Mouse (Mus musculus) neural tube, embryonic 12.5 days (tissue): ENCODE results near the gene Serpinb6b. TPM values are rescaled to one million over a fixed set of nuclear protein-coding genes. Genes with fewer than 3 reads are reported as not detected.

Source experiments
- ATAC-seq: fragments of 200-750 bp; cut with Nextera tagmentation; 2 replicates; pipeline ENCODE4 v1.8.0; 2017; ENCODE audit warnings: low read depth, mild to moderate bottlenecking, moderate TSS enrichment, moderate library complexity; ENCODE audit not compliant: low FRiP score
- H3K27ac ChIP-seq: fragments of 300-500 bp; sonication (generic); 2 replicates; pipeline ENCODE4 v1.5.1; 2016
- H3K27me3 ChIP-seq: fragments of 300-500 bp; sonication (generic); replicated peaks from 2 replicates; pipeline ENCODE4 v1.6.1; 2016; ENCODE audit warnings: mild to moderate bottlenecking
- H3K36me3 ChIP-seq: fragments of 300-500 bp; sonication (generic); 2 replicates; pipeline ENCODE4 v1.6.1; 2016; ENCODE audit warnings: mild to moderate bottlenecking
- H3K4me1 ChIP-seq: fragments of 300-500 bp; sonication (generic); 2 replicates; pipeline ENCODE4 v1.6.1; 2016
- H3K4me2 ChIP-seq: fragments of 300-500 bp; sonication (generic); replicated peaks from 2 replicates; pipeline ENCODE4 v1.6.1; 2016; ENCODE audit warnings: mild to moderate bottlenecking
- H3K4me3 ChIP-seq: fragments of 300-500 bp; sonication (generic); 2 replicates; pipeline ENCODE4 v1.5.1; 2016
- H3K9ac ChIP-seq: fragments of 300-500 bp; sonication (generic); 2 replicates; pipeline ENCODE4 v1.6.1; 2016; ENCODE audit warnings: mild to moderate bottlenecking
- H3K9me3 ChIP-seq: fragments of 300-500 bp; sonication (generic); 2 replicates; pipeline ENCODE4 v1.6.1; 2016; ENCODE audit warnings: mild to moderate bottlenecking
- WGBS: fragments of 180-500 bp; shearing (Covaris S2); methylation state at CpG from one replicate; pipeline ENCODE4 v1.1.7; 2016; 5-methylcytosine and 5-hydroxymethylcytosine counted together
- polyA plus RNA-seq: library from polyadenylated mRNA; unstranded; fragments of >200 nt; fragmentation: Nextera tagmentation; extraction: Ambion mirVana; gene quantifications from 2 replicates; pipeline ENCODE4 v1.2.1, GENCODE M21; 2016

Serpinb6b gene
- polyA plus RNA-seq, 1 experiment from 2014 or later, result 0.32 TPM

DNA sequence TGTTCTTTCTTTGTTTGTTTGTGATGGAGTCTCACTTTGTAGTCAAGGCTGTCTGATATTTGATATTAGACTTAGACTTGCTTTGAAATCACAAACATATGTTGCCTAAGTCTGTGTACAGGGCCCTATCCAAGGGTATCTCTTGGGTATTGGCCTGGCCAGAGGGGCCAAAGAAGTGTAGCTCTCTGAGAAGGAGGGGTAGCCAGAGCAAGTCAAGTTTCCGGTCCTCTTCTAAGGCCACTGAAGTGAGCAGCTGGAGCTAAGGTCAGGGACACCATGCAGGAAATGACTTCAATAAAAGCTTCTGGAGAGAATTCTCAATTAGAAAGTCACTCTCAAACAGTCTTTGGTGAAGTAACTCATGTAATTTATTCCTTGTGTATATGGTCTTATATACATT, 57.4 kb downstream of the Serpinb6b start:
- 86% methylated on average over 1 of the region's 1 CpGs for WGBS
- no peak overlapping the region for H3K4me2 ChIP-seq
- H3K36me3 ChIP-seq, result no peaks in the 10 kb centered on the region
- no peak overlapping the region for H3K27ac ChIP-seq
- H3K4me3 ChIP-seq, result no peak overlapping the region
- no peak overlapping the region for H3K9ac ChIP-seq
- ATAC-seq, result no peak
- no peaks in the 10 kb centered on the region for H3K9me3 ChIP-seq
- no peaks in the 10 kb centered on the region for H3K4me1 ChIP-seq
- no peaks in the 10 kb centered on the region for H3K27me3 ChIP-seq

DNA sequence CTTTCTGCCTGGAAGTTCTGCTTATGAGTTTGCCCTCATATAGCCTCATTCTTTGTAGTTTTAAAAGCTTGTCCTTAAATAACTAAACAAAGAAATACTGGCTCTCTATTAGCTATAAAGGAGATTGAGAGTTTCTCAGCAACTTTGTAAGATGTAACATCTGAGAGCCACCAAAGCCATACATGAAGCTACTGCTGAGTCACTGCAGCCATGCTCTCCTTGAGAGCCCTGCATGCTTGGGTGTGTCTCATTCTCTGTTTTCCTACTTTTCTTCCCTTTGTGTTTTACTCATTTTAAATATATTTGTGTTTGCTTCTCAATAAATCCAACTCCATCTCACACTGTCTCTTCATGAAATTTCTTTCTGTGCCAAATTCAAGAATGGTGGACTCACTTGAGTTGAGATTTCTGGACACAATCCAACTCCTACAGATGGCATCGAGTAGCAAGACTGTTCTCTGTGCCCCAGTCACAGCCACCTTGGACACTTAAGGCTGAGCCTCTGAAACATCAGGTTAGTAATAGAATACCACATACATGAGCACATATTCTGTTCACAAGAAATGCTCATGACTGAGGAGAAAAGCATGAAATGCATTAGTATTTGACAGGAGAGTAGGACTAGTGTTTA, 61.5 kb downstream of the Serpinb6b start:
- no peak for ATAC-seq
- Histone ChIP-seq H3K9ac (no peak overlapping the region), H3K4me1 (no peaks in the 10 kb centered on the region), H3K4me2 (no peak overlapping the region), H3K27me3 (no peaks in the 10 kb centered on the region), H3K4me3 (no peak overlapping the region), H3K27ac (no peak overlapping the region), H3K9me3 (no peaks in the 10 kb centered on the region), H3K36me3 (no peaks in the 10 kb centered on the region)
- 75% methylated on average over 1 of the region's 1 CpGs for WGBS

- 73% methylated on average over 2 of the region's 2 CpGs for WGBS
- H3K4me2 ChIP-seq, result no peak within 1 kb of the TSS
Observed at GRCm38 (mm10) chr13:33027244-33027643, 62.2 kb downstream of the Serpinb6b start, which contains the start of gene Serpinb9b. Gene Serpinb9b, plus strand, starts transcription at chr13:33027416.

DNA sequence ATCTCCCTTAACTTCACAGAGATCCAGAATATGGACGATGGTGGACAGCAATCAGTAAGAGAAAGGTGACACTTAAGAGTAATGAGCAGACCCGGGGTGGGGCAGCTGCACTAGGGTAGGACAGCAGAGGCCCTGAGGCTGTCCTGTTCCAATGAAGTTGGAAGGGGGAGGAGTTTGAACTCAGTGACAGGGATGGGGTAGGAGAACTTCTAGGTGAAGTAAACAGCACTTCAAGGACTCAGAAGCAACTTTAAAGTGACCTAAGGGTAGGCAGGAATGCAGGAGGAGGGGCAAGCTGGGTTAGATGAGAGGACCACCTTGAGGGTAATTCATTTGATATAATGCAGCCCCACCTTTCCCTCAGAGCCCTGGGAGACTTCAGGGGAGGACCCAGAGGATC, 63.1 kb downstream of the Serpinb6b start:
- H3K9me3 ChIP-seq, result no peaks in the 10 kb centered on the region
- 60% methylated on average over 2 of the region's 2 CpGs for WGBS
- no peaks in the 10 kb centered on the region for H3K4me1 ChIP-seq
- H3K36me3 ChIP-seq, result no peaks in the 10 kb centered on the region
- no peak overlapping the region for H3K4me3 ChIP-seq
- ATAC-seq, result no peak
- no peak overlapping the region for H3K27ac ChIP-seq
- no peak overlapping the region for H3K9ac ChIP-seq
- no peak overlapping the region for H3K4me2 ChIP-seq
- no peaks in the 10 kb centered on the region for H3K27me3 ChIP-seq

More at GRCm38 (mm10) chr13:33027244-33027643, 62.2 kb downstream of the Serpinb6b start, which contains the start of gene Serpinb9b:
- Histone ChIP-seq H3K36me3 (no peaks in the 10 kb centered on the region), H3K4me3 (no peak within 1 kb of the TSS), H3K27me3 (no peaks in the 10 kb centered on the region), H3K27ac (no peak within 1 kb of the TSS), H3K4me1 (no peaks in the 10 kb centered on the region), H3K9me3 (no peaks in the 10 kb centered on the region), H3K9ac (no peak within 1 kb of the TSS)
- ATAC-seq, result no peak

DNA sequence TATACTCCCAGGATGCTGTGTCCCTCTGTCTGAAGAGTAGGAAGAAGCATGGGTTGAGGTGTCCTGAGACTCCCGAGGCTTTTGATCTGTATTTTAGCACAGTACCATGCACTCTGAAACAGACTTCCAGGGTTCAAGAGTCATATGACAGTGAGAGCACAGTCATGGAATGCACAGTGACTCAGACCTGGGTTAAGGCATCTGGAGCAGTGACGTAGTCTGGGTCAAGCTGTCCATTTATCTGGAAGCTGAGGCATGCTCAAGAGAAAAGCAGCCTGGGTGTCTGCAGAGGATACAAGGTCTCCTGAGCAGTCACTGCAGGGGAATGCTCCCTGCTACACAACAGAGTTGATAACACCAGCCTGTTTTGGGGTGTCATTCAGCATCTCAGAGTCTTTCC, 63.5 kb downstream of the Serpinb6b start:
- no peak overlapping the region for H3K27ac ChIP-seq
- no peak overlapping the region for H3K4me2 ChIP-seq
- H3K9me3 ChIP-seq, result no peaks in the 10 kb centered on the region
- H3K36me3 ChIP-seq, result no peaks in the 10 kb centered on the region
- WGBS, result 81% methylated on average over 2 of the region's 2 CpGs
- no peaks in the 10 kb centered on the region for H3K27me3 ChIP-seq
- H3K9ac ChIP-seq, result no peak overlapping the region
- H3K4me3 ChIP-seq, result no peak overlapping the region
- H3K4me1 ChIP-seq, result no peaks in the 10 kb centered on the region
- ATAC-seq, result no peak

Other genes with a start within 250 kb of the Serpinb6b start
- 0.79 and 1.1 TPM in 2 replicates for gene Mylk4, start 181.3 kb upstream of the Serpinb6b start, polyA plus RNA-seq
- 37.7 and 40.8 TPM in 2 replicates for gene Wrnip1, start 163.2 kb upstream of the Serpinb6b start, polyA plus RNA-seq
- gene D930007J09Rik, start 162.4 kb upstream of the Serpinb6b start, polyA plus RNA-seq, result not detected in 2 replicates
- 1.8 and 2.3 TPM in 2 replicates for gene Serpinb1a, start 114.0 kb upstream of the Serpinb6b start, polyA plus RNA-seq
- gene Serpinb1c, start 67.0 kb upstream of the Serpinb6b start, polyA plus RNA-seq, result not detected in 2 replicates
- 1.0 and 1.1 TPM in 2 replicates for gene Serpinb9, start 38.0 kb downstream of the Serpinb6b start, polyA plus RNA-seq
- gene Serpinb9b, start 62.2 kb downstream of the Serpinb6b start, polyA plus RNA-seq, result 0.09 and 0.28 TPM in 2 replicates
- gene Serpinb1b, start 113.4 kb downstream of the Serpinb6b start, polyA plus RNA-seq, result not detected in 2 replicates
- gene Serpinb9c, start 194.5 kb downstream of the Serpinb6b start, polyA plus RNA-seq, result not detected in 2 replicates
- gene Serpinb9d, start 227.8 kb downstream of the Serpinb6b start, polyA plus RNA-seq, result not detected in 2 replicates